Mouse (Mus musculus): ENCODE data around the gene Ttc27.

DNA sequence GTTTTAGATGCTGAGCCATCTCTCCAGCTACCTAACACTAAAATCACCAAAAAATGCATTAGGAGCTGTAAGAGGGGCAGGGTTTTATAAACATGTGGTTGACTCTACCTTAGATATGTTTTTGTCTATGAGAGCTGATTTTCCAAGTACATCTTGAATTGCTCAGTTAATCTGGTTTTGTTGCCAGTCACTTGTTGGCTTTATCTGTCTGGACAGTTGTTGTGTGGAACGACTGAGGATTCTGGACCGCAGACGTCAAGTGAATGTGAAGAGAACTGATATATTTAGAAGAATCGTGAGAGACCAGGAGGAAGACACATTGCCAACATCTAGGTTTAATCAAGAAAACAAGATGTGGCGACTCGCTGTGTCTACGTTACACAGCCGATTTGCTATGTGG is 5.9 kb upstream of the Ttc27 start:
- no peak for TF ChIP-seq CEBPB (IDR thresholded peaks at IDR 0.05; ENCODE audit: low read depth)
- no peak for TF ChIP-seq CTCF (IDR thresholded peaks at IDR 0.05; ENCODE audit: control insufficient read depth, insufficient read depth, insufficient read length)
- no peak for TF ChIP-seq FOSL1 (IDR thresholded peaks at IDR 0.05; ENCODE audit: insufficient read depth, low read length, poor library complexity, severe bottlenecking)
- no peak for TF ChIP-seq USF1 (IDR thresholded peaks at IDR 0.05; ENCODE audit: low read depth)
- TF ChIP-seq MAX (IDR thresholded peaks at IDR 0.05), result no peak

Data from C2C12 (cell line).